Mouse (Mus musculus) kidney, postnatal 36 days (tissue): ENCODE results near the gene Lrrc58.
A peak's percentile ranks its signal among the peaks of the same experiment; 100 is the strongest.

ENCODE experiments used
- DNase-seq, 2 experiments: peaks; one replicate each; pipeline ENCODE4 v3.0.0; 2021 to 2022; ENCODE audit warnings: mixed read lengths in 2 of 2

Gene Lrrc58

DNA sequence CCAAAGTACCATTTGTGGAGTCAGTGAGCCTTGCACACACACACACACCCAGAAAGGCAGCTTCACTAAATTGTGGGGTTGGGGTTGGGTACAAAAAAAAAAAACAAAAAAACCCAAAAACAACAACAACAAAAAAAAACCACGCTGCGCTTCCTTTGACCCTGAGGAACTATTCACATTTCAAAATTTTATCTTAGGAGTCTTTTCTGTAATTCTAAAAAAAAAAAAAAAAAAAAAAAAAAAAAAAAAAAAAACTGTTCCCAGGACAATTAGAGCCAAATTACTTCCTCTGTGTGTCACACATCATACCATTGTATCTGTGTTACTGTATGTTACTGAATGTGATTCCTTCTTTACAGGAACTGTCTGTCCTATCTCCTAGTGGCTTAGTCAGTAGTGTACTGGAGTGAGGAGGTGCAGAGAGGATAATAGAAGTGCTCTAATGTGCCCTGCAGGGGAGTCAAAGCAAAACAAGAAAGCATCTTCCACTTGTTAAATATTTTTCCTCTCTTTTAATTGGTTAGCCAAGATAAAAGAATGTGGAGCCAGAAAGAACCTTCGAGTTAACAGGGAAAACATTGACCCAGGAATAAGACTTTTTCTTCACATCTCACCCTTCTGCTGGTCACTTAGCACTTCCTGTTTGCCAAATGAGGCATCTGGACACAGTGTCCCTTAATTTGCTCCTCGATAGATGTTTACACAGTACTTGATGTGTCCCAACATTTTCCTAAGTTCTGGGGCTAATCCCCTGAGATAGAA is 1.5 kb downstream of the Lrrc58 start:
- DNase-seq, result peak in 1 of 2 experiments; percentile 51

DNA sequence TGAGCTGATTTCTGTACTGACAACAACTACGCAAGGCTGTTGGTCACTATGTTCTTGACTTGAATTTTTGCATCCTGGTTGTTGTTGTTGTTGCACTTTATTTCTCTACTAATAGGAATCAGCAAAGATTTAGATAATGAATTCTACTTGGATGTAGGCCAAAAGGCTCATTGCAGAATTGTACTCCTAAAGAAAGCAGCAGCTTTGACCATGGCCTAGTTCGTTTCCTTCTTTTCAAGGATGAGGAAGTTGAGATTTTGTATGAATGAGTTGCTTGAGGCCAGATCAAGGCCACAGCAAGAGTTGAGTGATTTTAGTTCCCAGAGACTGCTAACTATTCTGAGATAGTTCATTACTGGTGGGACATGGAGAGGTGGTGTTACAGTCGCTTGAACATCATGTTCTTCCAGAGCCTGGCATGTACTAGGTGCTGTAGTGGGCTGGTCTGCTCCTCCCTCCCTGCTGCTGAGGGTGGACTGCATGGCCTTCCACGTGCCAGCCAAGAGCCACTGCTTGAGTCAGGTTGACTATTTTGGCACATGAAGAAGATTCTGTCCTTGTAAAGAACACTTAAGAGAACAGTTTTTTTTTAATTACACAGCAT is 3.0 kb downstream of the Lrrc58 start:
- DNase-seq, result peak; percentile 70 to 91

DNA sequence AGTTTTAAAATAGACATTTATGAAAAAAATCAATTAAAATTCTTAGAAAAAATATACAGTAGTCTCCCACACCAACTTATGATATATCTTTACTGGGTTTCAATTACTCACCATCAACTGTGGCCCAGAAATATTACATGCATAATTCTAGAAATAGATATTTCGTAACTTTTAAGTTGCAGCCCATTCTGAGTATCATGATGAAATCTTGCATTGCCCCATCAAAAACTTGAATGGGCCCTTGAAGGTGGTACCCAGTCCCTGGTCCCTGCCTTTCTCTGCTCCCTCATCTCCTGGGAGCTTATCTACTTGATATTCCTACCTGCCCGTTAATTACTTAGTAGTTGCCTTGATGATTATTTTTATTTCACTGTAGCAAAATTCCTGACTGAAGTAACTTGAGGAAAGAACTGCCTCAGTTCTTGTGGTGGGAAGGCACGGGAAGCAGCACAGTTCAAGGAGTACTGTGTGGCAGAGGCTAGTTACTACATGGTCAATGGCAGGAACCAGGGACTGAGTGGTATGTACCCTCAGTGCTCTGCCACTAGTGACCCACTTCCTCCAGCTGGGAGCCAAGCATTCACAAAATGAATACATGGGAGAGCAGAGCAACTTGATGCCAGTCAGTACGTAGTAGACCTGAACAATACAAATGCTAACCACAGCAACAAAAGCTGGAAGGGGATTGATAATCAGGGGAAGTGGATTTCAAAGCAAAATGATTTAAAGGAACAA is 6.5 kb downstream of the Lrrc58 start:
- no peak for DNase-seq

DNA sequence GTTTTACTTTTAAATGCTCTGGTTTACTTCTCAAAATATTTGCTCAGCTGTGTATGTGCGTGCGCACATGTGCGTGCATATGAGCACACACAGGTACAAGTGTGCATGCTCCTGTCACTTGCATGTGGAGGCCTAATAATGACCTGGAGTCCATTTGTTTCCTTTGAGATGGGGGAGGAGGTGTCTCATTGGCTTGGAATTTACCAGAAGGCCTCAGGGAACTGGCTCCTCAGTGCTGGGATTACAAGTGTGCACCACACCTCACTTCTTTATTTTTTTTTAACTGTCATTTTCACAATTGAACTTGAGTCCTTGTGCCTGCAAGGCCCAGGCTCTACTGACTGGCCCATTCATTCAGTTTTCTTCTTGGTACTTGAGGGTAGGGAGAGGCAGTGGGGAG is 9.2 kb downstream of the Lrrc58 start:
- DNase-seq, result no peak

DNA sequence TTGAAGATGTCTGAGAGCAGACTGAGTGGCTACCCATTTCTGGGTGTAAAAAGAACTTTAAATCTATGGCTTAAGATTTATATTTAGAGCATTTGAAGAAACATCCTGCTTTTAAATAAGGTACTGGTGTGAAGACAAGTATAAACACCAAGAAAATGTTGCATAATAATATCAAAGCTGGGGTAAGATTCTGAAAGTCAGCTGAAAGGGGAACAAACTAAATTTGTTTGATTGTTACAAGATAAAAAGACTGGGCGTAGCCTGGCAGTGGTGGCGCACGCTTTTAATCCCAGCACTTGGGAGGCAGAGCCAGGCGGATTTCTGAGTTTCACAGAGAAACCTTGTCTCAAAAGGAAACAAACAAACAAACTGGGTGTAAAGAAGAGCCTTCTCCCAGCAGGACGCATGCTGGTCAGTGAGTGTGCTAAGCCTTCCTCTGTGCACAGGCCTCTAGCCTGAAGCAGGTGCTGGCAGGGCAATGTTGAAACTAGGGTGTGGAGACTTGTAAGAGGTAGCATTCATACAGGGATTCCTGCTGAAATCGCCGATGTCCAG is 10.8 kb downstream of the Lrrc58 start:
- no peak for DNase-seq

DNA sequence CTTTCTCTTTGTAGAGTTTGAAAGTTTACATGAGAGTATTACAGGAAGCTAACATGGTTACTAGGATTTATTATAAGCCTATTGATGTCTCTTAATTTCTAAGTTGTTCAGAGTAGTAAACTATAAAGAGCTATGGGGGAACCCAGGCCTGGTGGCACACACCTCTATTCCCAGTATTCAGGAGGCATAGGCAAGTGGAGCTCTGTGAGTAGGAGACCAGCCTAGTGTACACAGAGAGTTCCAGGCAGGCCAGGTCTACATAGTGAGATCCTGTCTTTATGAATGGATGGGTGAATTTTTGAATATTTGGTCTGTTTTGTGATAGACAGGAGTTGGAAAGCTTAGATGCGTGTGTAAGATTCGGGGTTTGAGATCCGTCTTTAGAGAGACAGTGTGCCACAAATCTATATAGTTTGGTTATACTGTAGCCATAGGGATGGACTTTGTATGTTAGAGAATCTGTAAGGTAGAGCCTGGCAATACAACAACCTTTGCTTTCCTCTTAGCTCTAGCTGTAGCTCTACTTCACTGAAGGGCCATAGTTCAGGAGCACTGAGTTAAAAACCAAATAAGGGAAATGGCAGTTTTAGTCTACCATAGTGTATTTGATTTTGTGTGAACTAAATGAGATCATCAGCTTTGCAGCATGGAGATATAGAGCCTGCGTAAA is 11.7 kb downstream of the Lrrc58 start:
- DNase-seq, result no peak

DNA sequence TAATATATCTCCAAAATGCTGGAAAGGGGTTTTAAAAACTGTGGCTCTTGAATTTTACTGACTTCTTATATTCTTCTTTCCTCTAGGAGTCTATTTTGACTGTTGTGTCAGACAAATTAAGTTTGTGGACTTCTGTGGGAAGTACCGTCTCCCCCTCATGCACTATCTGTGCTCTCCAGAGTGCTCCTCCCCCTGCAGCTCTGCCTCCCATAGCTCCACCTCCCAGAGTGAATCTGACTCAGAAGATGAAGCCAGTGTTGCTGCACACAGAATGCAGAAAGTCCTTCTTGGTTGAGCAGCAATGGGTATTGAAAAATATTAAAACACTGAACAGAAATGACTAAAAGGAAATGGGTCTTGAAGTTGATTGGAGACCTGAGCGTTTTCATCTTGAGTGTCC is 13.0 kb downstream of the Lrrc58 start:
- DNase-seq, result no peak

DNA sequence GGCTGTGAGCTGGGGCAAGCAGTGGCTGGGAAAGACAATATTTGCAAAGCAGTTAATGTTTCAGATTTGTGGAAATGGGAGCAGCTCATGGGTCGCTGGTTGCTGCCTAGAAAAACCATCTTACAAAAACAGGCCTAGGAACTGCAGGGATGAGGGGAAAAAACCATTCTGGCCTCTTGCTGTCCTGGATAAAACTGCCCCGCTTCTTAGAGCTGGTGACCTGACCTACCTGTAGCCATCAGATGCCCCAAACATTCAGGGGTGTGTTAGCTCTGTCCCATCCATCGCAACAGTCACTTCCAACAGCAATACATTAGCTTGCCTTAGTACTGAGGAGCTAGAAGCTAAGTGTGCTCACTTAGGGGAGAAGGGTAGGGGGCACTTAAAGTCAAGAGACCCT is 20.8 kb downstream of the Lrrc58 start:
- no peak for DNase-seq

DNA sequence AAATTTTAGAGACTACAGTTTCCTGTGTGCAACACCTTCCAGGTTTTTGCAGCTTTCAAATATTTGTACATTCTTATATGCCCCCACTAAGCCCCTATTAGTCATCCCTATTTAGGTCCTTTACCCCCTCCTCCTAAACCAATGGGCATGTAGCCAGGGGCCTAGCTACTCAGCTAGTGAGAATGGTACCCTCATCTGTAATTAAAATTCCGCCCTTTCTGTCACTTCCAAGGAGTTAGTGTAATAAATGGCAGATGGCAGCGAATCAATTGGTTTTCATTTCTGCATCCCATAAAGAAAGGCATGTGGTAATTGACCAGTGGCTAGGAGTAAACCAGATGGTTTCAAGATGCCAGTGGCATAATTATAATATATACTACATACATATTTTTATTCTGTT is 24.5 kb downstream of the Lrrc58 start:
- no peak for DNase-seq

DNA sequence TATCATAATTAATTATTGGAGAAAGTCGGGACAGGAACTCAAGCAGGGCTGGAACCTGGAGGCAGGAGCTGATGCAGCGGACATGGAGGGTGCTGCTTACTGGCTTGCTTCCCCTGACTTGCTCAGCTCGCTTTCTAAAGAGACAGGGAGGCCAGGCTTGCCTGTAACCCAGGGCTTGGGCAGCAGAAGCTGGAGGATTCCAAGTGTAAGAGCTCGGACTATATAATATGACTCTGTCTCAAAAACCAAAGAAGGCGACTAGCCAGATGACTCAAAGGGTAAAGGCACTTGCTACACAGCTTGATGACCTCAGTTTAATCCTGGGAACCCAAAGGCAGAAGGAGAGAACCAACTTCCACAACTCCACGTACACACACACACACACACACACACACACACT is 25.2 kb downstream of the Lrrc58 start:
- no peak for DNase-seq

DNA sequence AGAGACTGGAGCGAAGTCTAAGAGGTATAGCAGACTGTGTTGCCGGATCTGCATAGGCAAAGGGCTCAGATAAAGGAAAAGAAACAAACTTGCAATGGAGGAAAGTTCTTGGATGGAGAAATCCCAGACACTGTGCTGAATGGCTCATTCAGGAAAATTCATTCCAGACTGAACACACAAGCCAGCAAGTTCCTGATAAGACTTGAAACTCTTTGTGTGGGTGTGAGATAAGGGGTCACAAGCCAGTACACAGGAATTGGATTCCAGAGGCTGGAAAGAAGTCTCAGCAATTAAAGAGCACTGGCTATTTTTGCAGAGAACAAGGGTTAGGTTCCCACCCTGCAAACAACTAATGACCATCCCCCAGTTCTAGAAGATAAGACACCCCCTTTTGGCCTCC is 25.8 kb downstream of the Lrrc58 start:
- no peak for DNase-seq

DNA sequence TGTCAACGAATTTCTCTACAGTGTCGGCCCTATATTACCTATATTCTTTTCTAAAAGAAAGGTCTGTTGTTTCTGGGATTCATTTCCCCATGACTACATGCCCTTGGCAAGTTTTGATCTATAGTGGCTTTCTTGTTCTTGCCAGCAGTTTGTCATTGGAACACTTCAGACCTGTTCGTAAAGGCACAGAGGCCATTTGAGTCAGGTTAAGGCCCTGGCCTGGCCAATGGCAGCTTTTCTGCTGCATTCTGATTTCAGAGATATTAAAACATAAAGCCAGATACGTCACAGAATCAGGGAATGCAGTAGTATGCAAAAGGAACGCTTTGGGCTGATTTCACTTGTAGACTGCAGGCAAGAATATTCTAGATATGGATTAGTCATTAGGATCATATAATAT is 30.6 kb downstream of the Lrrc58 start:
- DNase-seq, result no peak

DNA sequence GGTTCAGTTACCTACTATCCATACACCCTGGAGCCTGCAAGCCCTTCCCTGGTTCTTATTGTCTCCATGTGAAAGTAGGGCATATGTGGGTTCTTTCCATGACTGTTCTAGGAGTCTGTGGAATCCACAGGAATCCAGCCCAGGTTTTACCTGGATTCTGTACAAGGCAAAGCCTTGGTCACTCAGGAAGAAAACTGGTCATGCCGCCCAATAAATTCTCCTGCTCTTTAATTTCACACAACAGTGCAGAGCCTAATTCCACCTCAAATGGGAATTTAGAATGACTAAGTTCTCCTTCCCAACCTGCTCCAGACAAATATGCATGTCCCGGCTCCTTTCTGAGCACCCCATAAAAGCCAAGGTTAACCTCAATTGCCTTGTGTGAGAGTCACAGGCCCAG is 31.2 kb downstream of the Lrrc58 start:
- peak; percentile 70 to 72 for DNase-seq

DNA sequence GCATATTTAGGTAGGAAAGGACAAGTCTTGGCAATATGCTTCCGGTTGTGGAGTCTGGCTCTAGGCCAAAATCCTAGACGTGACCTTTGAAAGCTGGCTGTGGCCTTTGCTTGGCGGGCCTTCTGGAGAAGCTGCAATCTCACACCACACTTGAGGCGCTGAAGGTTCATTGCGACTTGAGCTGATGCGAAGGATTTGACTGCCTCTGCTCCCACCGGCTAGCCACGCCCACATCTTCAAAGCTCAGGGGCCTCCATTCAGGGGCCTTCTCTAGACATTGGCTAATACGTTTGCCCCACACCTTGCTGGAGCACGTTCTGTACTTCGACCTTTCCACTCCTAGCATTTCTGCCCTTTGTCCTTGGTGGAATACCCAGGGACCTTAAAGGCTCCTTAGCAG is 33.1 kb downstream of the Lrrc58 start:
- DNase-seq, result peak; percentile 73 to 74

DNA sequence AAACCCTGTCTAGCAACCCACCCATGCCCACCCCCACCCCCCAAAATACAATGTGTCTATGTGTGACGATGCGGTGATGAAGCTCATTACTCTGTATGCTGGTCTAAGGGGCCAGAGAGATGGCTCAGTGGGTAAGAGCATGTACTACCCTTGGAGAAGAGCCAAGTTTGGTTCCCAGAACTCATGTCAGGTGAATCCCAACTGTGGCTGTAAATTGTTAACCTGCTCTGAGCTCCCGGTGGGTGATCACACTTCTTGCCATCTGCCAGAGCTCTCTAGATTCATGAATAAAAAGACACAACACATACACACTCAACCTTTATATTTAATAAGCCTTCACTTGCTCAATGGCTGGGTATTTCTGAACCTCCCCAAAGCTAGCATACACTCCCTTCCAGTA is 38.3 kb downstream of the Lrrc58 start:
- peak; percentile 47 to 82 for DNase-seq

DNA sequence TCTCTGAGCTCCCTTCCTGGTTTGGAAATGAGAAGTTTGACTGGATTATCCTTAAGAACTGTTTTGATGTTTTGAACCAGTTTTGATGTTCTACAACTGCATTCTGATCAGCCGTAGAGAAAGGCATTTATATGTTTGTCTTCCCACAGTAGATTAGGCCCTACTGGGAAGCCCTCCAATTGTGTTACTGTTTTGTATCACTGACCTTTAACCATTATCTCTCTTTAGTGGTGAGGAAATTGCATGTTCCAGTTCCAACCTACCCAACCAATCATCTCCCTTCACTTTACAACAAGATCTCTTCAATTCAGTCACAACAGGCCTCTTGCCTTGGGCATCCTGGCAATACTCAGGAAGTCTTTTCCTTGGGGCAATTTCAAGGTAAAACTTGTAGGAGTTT is 42.9 kb downstream of the Lrrc58 start:
- DNase-seq, result no peak

DNA sequence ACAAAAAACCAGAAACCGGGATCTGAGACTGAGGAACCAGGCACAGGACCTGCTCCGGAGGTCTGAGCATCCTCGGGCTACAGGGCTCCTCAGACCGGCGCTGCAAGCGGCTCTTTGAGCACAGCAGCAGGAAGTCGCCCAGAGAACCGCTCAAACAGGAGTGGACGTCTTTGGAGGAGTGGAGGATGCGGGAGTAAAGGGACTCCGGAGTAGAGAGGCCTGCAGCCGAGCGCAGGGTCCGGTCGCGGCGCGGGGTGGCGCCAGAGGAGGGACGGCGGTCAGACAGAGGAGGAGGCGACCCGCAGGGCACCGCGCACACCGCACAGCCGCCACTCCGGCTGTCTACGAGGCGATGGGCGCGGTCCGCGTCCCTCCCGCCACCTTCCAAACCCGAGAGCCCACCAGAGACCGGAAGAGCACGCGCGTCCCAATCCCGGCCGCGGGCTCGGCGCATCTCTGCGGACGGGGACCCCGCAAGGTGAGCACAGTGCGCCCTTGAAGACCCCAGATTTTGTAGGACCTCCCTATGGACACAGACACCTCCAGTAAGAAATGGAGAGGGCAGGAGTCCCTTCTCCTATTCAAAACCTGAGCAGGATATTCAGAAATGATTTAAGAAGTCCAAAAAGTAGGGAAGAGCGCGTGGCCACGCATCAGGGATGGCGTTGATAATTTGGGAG is 48.1 kb downstream of the Lrrc58 start, which contains the start of gene Gpr156:
TSS of gene Gpr156 (plus strand) at position 359 of the 680 bp plus-strand sequence.
- peak; percentile 34 to 72 for DNase-seq

DNA sequence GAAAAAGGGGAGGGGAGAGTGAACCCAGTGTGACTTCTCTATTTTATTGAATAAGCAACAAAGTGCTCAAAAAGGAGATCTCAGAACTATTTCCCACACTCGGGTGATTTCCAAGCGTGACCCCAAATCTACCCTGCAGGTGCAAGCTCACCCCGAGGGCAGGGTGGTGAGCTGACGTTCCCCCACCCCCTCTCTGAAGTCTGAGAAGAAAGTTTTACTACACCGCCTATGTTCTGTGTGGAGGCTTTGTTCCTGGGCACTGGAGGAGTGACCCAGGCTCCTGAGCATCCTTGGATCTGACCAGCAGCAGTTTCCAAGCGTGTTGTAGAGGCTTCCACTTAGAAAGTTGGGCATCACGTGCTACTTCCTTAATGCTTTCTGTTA is 48.6 kb downstream of the Lrrc58 start:
- no peak for DNase-seq

DNA sequence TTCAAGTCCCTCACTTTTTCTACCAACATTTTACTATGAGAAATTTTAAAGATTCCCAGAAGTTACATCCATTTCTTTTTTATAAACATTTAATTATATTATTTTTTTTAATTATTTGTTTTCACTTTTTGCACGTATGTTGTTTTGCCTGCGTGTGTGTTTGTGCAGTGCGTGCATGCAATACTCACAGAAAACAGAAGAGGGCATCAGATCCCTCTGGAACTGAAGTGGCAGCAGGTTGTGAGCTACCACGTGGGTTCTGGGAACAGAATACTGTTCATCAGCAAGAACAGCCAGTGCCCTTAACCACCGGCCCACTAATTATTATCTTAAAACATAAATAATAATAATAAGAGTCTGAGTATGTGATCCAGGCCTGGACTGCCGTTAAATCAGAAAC is 50.8 kb downstream of the Lrrc58 start:
- no peak for DNase-seq

DNA sequence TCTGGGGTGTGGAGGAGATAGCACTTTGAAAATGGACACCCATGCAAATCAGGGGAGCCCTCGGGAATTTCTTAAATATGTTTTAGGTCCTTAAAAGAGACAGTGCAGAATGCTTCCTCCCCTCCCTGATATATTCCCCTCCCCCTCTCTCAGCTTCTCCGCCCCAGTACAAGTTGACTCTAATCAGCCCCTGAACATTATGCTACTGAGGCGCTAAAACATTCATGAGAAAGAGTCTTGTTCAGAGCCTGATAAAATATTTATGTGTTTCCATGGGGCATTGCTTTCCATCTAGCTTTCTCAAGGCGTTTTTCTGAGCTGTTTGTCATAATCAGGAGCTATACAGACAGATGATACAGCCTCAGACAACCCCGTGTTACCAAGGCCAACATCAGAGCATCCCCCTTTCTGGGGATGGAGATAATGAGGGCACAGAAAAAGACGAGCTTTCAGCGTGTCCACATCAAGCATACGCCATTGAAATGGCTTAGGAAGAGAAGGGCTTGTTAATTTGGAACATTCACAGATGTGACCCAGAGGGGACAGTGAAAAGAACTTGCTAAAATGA is 52.7 kb downstream of the Lrrc58 start:
- no peak for DNase-seq

DNA sequence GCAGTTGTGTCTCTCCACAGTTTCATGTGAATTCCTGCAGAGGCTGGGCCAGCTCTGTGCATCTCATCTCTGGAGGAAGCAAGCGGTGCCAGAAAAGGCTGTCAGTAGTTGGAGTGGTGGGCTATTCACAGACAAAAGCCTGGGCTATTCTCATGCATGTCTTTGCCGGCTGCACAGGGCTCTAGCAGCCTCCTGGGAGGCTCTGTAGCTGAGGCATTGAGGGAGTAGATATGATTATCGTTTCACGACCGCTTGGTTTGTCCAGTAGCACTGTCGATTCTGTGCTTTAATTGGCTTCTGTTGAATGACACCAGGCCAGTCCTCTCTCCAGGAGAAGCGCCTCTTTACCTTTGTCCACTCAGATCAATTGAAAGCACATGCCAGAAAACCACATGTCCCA is 57.9 kb downstream of the Lrrc58 start:
- no peak for DNase-seq

DNA sequence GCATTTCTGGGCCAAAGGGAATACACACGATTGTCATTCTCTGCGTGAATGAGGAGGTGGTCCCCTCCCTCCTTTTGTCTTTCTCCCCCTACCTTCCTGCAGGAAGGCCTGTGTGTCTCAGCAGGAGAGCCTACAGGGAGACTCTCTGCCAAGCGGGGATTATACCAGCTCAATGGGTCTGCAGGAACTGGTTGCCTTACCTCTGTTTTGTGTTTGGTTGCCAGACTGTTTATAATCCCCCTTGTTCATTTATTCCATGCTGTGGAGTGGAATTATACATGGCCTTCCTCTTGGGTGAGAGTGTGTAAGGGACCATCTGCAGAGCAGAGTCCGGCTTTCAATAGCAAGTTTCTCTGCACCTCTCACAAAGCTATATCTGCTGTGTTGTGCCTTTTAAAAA is 58.9 kb downstream of the Lrrc58 start:
- no peak for DNase-seq
